In genomic region chr3:104779949-104780348, GRCm38 (mm10) we compare ENCODE assay signal across 9 mouse cellular contexts. TPM values are rescaled to one million over a fixed set of nuclear protein-coding genes. Genes with fewer than 3 reads are reported as not detected.
DNase-seq lines count a peak whose midpoint lies in the region; ATAC-seq lines count a peak whose summit lies in the region.
"Had no signal": no experiment of that assay in that cellular context is flagged by ENCODE, and none has a peak within 500 bp of the region (broad histone marks: within the 10 kb centered on the region; RNA-seq: fewer than 3 reads in every experiment).

No protein-coding gene starts in this region.

- H3K27ac ChIP-seq in hindbrain, embryonic 11.5 days (ENCODE audit: low read depth, low read length): no peak overlapping the region
- H3K27ac ChIP-seq: liver, embryonic 13.5 days had no signal

- WGBS in hindbrain, embryonic 11.5 days: 2% methylated on average over 7 of the region's 7 CpGs

- H3K36me3 ChIP-seq in hindbrain, embryonic 11.5 days (ENCODE audit: control insufficient read depth, insufficient read depth, low read length): no peaks in the 10 kb centered on the region
- H3K36me3 ChIP-seq: liver, embryonic 13.5 days had no signal

- H3K4me1 ChIP-seq in hindbrain, embryonic 11.5 days (replicated peaks; ENCODE audit: control insufficient read depth, insufficient read depth, low read length): peaks cover 6% of the 10 kb centered on the region

- no peak overlapping the region for H3K4me3 ChIP-seq in hindbrain, embryonic 11.5 days (ENCODE audit: low read depth, low read length)

- H3K4me2 ChIP-seq in hindbrain, embryonic 11.5 days (replicated peaks; ENCODE audit: low read depth, low read length): no peak overlapping the region

- peak; percentile 63 for DNase-seq in gastrocnemius, adult 18-20 months (ENCODE audit: low spot score)
- DNase-seq in gastrocnemius, adult 8-10 months (ENCODE audit: low spot score in 2 of 2): no peak
- peak; percentile 48 for DNase-seq in urinary bladder, postnatal 14 days (ENCODE audit: low spot score)
- DNase-seq in urinary bladder, postnatal 10 days (ENCODE audit: low spot score): no peak
- peak; percentile 87 for DNase-seq in embryo, embryonic 10.5 days (ENCODE audit: low spot score)
- DNase-seq in hindbrain, embryonic 11.5 days (ENCODE audit: low spot score): peak; percentile 87
- peak; percentile 78 for DNase-seq in lung, postnatal 10 days
- peak; percentile 70 for DNase-seq in testis, postnatal 14 days (ENCODE audit: low spot score)
- DNase-seq: liver, embryonic 13.5 days had no signal

- no peak for ATAC-seq in hindbrain, embryonic 11.5 days (ENCODE audit: low FRiP score)

- no peak overlapping the region for H3K9ac ChIP-seq in hindbrain, embryonic 11.5 days (ENCODE audit: low read depth, low read length)
- H3K9ac ChIP-seq: liver, embryonic 13.5 days had no signal

- H3K9me3 ChIP-seq in hindbrain, embryonic 11.5 days (ENCODE audit: control insufficient read depth, low read length): no peaks in the 10 kb centered on the region
- H3K9me3 ChIP-seq: liver, embryonic 13.5 days had no signal

- H3K27me3 ChIP-seq in hindbrain, embryonic 11.5 days (ENCODE audit: control insufficient read depth, insufficient read depth, low read length): peaks cover 86% of the 10 kb centered on the region

RNA-seq across cellular contexts. Expression of gene Ppm1j, which starts 0.9 kb away (rescaled TPM):
- 10 to 100 TPM; 28.6 to 35.3 TPM for total RNA-seq in gastrocnemius, adult 18-20 months (2021)
- total RNA-seq in gastrocnemius, adult 8-10 months (2022): 10 to 100 TPM; 33.3 to 41.9 (median 35.3) TPM
- polyA plus RNA-seq in hindbrain, embryonic 11.5 days (2014; fragmentation: Nextera tagmentation; extraction: Ambion mirVana): 0.48 and 1.3 TPM in 2 replicates

RNA-seq across cellular contexts. Expression of gene Fam19a3, which starts 1.7 kb away (rescaled TPM):
- 1 to 10 TPM; 2.1 to 3.4 TPM for total RNA-seq in gastrocnemius, adult 18-20 months (2021)
- total RNA-seq in gastrocnemius, adult 8-10 months (2022): 1 to 10 TPM; 1.9 to 3.2 (median 2.6) TPM
- polyA plus RNA-seq in hindbrain, embryonic 11.5 days (2014; fragmentation: Nextera tagmentation; extraction: Ambion mirVana): 0.09 TPM in 1 of 2 replicates, not detected in the other
- polyA plus RNA-seq: liver, embryonic 13.5 days had no signal

RNA-seq across cellular contexts. Expression of gene Rhoc, which starts 8.2 kb away (rescaled TPM):
- 10 to 100 TPM; 36.1 to 41.4 TPM for total RNA-seq in gastrocnemius, adult 18-20 months (2021)
- total RNA-seq in gastrocnemius, adult 8-10 months (2022): 10 to 100 TPM; 30.2 to 33.5 (median 32.0) TPM
- polyA plus RNA-seq in hindbrain, embryonic 11.5 days (2014; fragmentation: Nextera tagmentation; extraction: Ambion mirVana): 99.1 and 105 TPM in 2 replicates

RNA-seq across cellular contexts. Expression of gene Mov10, which starts 38.4 kb away (rescaled TPM):
- total RNA-seq in gastrocnemius, adult 18-20 months (2021): 1 to 10 TPM in 1 of 2 experiments, under 1 TPM in 1; 0.71 to 1.6 TPM
- total RNA-seq in gastrocnemius, adult 8-10 months (2022): under 1 TPM; 0.32 to 0.92 (median 0.54) TPM
- 15.1 and 15.2 TPM in 2 replicates for polyA plus RNA-seq in hindbrain, embryonic 11.5 days (2014; fragmentation: Nextera tagmentation; extraction: Ambion mirVana)

Comparison
In these comparisons a context has a peak if more than half of its experiments do, and no peak if none do; other contexts are left out.
1. DNase-seq: peak in gastrocnemius, adult 18-20 months (single experiment), urinary bladder, postnatal 14 days (single experiment), embryo, embryonic 10.5 days (single experiment), hindbrain, embryonic 11.5 days (single experiment), lung, postnatal 10 days (single experiment) and testis, postnatal 14 days (single experiment); none in gastrocnemius, adult 8-10 months (0 of 2) and urinary bladder, postnatal 10 days (single experiment).